Mouse (Mus musculus) cerebellum, adult 2 months (tissue): ENCODE data around the gene Tbc1d19.

Experiments
- CTCF ChIP-seq: fragments of 200-500 bp; IDR thresholded peaks from 2 replicates; pipeline ENCODE4 v1.5.1; 2011; ENCODE audit warnings: low read depth, mild to moderate bottlenecking, control low read depth, low read length, moderate library complexity, borderline replicate concordance; ENCODE audit not compliant: insufficient read depth
- POLR2A ChIP-seq: fragments of 200-500 bp; IDR thresholded peaks from 2 replicates; pipeline ENCODE4 v1.6.1; 2011; ENCODE audit warnings: low read length, control low read depth, borderline replicate concordance; ENCODE audit not compliant: insufficient read depth

DNA sequence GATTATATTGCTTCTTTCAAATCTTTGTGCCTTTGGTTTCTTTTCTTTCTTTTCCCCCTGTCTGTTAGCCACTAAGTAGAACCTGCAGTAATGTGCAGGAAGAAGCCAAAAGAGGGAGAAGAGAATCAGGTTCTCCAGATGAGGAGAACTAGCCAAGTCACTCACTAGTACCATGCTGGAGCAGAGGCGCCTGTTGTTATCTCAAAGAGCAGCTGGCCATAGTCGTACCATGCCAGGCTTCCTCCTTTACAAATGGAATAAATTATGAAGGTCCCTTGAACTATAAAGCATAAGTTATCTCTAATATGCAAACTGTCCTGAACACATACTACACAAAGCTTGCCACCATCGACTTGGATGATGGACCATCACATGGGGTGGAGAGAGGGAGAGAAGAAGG, 99.8 kb downstream of the Tbc1d19 start:
- TF ChIP-seq CTCF (no peak), POLR2A (no peak)
